Mouse (Mus musculus): ENCODE measurements around the gene Ghrhr. TPM values are rescaled to one million over a fixed set of nuclear protein-coding genes. Genes with fewer than 3 reads are reported as not detected.

The Ghrhr gene
- total and polyA plus RNA-seq, 3 experiments, result not detected

GRCm38 (mm10) chr6:55434360-55434759 is 58.3 kb downstream of the Ghrhr start:
- Histone ChIP-seq H3K36me3 (ENCODE audit: control insufficient read depth in 1 of 2, insufficient read depth in 2 of 2, low read length in 2 of 2) (no peaks in the 10 kb centered on the region), H3K4me1 (ENCODE audit: control insufficient read depth in 1 of 2, insufficient read depth in 2 of 2, low read length in 2 of 2) (no peaks in the 10 kb centered on the region), H3K9me3 (replicated peaks; ENCODE audit: insufficient read depth, low read length) (no peaks in the 10 kb centered on the region), H3K27ac (ENCODE audit: control insufficient read depth, low read depth, low read length) (no peak overlapping the region), H3K79me2 (ENCODE audit: control insufficient read depth, insufficient read depth, low read length, poor library complexity) (no peaks in the 10 kb centered on the region), H3K27me3 (ENCODE audit: control insufficient read depth in 1 of 2, insufficient read depth in 2 of 2, low read length in 2 of 2) (no peaks in the 10 kb centered on the region), H3K9ac (ENCODE audit: control insufficient read depth, low read depth, low read length, poor library complexity, severe bottlenecking) (no peak overlapping the region), H3K4me3 (ENCODE audit: control insufficient read depth in 1 of 2, insufficient read depth in 1 of 2, low read depth in 2 of 2, low read length in 2 of 2) (no peak overlapping the region)
- TF ChIP-seq GABPA (IDR thresholded peaks at IDR 0.05; ENCODE audit: low read depth, low read length) (no peak), MYB (IDR thresholded peaks at IDR 0.05; ENCODE audit: low read depth, low read length) (no peak), E2F4 (IDR thresholded peaks at IDR 0.05; ENCODE audit: borderline replicate concordance, low read depth, low read length) (no peak), POLR2AphosphoS2 (IDR thresholded peaks at IDR 0.05; ENCODE audit: low read length) (no peak), ELF1 (IDR thresholded peaks at IDR 0.05; ENCODE audit: low read depth, low read length) (no peak), CHD1 (IDR thresholded peaks at IDR 0.05; ENCODE audit: low read depth, low read length) (no peak), UBTF (IDR thresholded peaks at IDR 0.05; ENCODE audit: borderline replicate concordance, insufficient read depth, low read depth, low read length) (no peak), ZMIZ1 (IDR thresholded peaks at IDR 0.05; ENCODE audit: low read depth, low read length) (no peak), TAL1 (IDR thresholded peaks at IDR 0.05; ENCODE audit: low read length) (no peak), SIN3A (IDR thresholded peaks at IDR 0.05; ENCODE audit: low read length) (no peak), ZKSCAN1 (IDR thresholded peaks at IDR 0.05; ENCODE audit: low read depth, low read length) (no peak), KAT2A (conservative IDR thresholded peaks at IDR 0.05; ENCODE audit: low read depth, low read length) (no peak), TBP (IDR thresholded peaks at IDR 0.05; ENCODE audit: low read depth, low read length) (no peak), GATA1 (IDR thresholded peaks at IDR 0.05; ENCODE audit: low read depth, low read length) (no peak), POLR2AphosphoS5 (IDR thresholded peaks at IDR 0.05; ENCODE audit: borderline replicate concordance, low read depth, low read length) (no peak), SMC3 (IDR thresholded peaks at IDR 0.05; ENCODE audit: low read depth, low read length) (no peak), RAD21 (IDR thresholded peaks at IDR 0.05; ENCODE audit: low read depth, low read length) (no peak), MXI1 (IDR thresholded peaks at IDR 0.05; ENCODE audit: low read depth, low read length) (no peak), MEF2A (IDR thresholded peaks at IDR 0.05; ENCODE audit: extremely low read depth, insufficient replicate concordance, low read depth, low read length, poor library complexity, severe bottlenecking) (no peak)
- DNase-seq (ENCODE audit: low read depth, low spot score), result no peak

- no peaks in the 10 kb centered on the region for H3K36me3 ChIP-seq (ENCODE audit: control insufficient read depth in 1 of 2, insufficient read depth in 2 of 2, low read length in 2 of 2)
- H3K27me3 ChIP-seq (ENCODE audit: control insufficient read depth in 1 of 2, insufficient read depth in 2 of 2, low read length in 2 of 2), result no peaks in the 10 kb centered on the region
- no peak overlapping the region for H3K9ac ChIP-seq (ENCODE audit: control insufficient read depth, low read depth, low read length, poor library complexity, severe bottlenecking)
- no peak for DNase-seq (ENCODE audit: low read depth, low spot score)
- no peaks in the 10 kb centered on the region for H3K79me2 ChIP-seq (ENCODE audit: control insufficient read depth, insufficient read depth, low read length, poor library complexity)
- no peaks in the 10 kb centered on the region for H3K4me1 ChIP-seq (ENCODE audit: control insufficient read depth in 1 of 2, insufficient read depth in 2 of 2, low read length in 2 of 2)
- TF ChIP-seq RAD21 (IDR thresholded peaks at IDR 0.05; ENCODE audit: low read depth, low read length) (no peak), MAZ (IDR thresholded peaks at IDR 0.05; ENCODE audit: low read depth, low read length) (no peak), CTCF (IDR thresholded peaks at IDR 0.05 in 2 of 3, conservative IDR thresholded peaks at IDR 0.05 in 1 of 3; ENCODE audit: control insufficient read depth in 1 of 3, insufficient read depth in 1 of 3, low read depth in 2 of 3, low read length in 3 of 3, poor library complexity in 1 of 3, severe bottlenecking in 1 of 3) (no peak), MYC (IDR thresholded peaks at IDR 0.05; ENCODE audit: low read depth, low read length) (no peak), TCF12 (IDR thresholded peaks at IDR 0.05; ENCODE audit: low read depth, low read length) (no peak), POLR2A (IDR thresholded peaks at IDR 0.05; ENCODE audit: control insufficient read depth in 1 of 2, insufficient read depth in 1 of 2, low read depth in 1 of 2, low read length in 2 of 2, poor library complexity in 1 of 2) (no peak), USF1 (IDR thresholded peaks at IDR 0.05; ENCODE audit: low read depth, low read length) (no peak), POLR2AphosphoS5 (IDR thresholded peaks at IDR 0.05; ENCODE audit: borderline replicate concordance, low read depth, low read length) (no peak), MXI1 (IDR thresholded peaks at IDR 0.05; ENCODE audit: low read depth, low read length) (no peak), SMC3 (IDR thresholded peaks at IDR 0.05; ENCODE audit: low read depth, low read length) (no peak), TBP (IDR thresholded peaks at IDR 0.05; ENCODE audit: low read depth, low read length) (no peak), GABPA (IDR thresholded peaks at IDR 0.05; ENCODE audit: low read depth, low read length) (no peak), CHD2 (IDR thresholded peaks at IDR 0.05; ENCODE audit: low read length) (no peak), ETS1 (IDR thresholded peaks at IDR 0.05; ENCODE audit: low read depth, low read length) (no peak)
- no peaks in the 10 kb centered on the region for H3K9me3 ChIP-seq (replicated peaks; ENCODE audit: insufficient read depth, low read length)
- no peak overlapping the region for H3K27ac ChIP-seq (ENCODE audit: control insufficient read depth, low read depth, low read length)
- H3K4me3 ChIP-seq (ENCODE audit: control insufficient read depth in 1 of 2, insufficient read depth in 1 of 2, low read depth in 2 of 2, low read length in 2 of 2), result no peak overlapping the region
Observed at GRCm38 (mm10) chr6:55435266-55436159, 59.4 kb downstream of the Ghrhr start.
